ENCODE assay signal across 22 mouse cellular contexts in genomic region chr16:4614639-4615038, GRCm38 (mm10). TPM values are rescaled to one million over a fixed set of nuclear protein-coding genes. Genes with fewer than 3 reads are reported as not detected.
DNase-seq lines count a peak whose midpoint lies in the region; ATAC-seq and TF ChIP-seq lines count a peak whose summit lies in the region.
"Had no signal": no experiment of that assay in that cellular context is flagged by ENCODE, and none has a peak within 500 bp of the region (broad histone marks: within the 10 kb centered on the region; RNA-seq: fewer than 3 reads in every experiment).

No protein-coding gene starts in this region.

- H3K4me3 ChIP-seq in liver, adult 2 months (ENCODE audit: insufficient read depth, low read depth, low read length) = no peak overlapping the region
- no peak overlapping the region for H3K4me3 ChIP-seq in liver, postnatal 0 days (ENCODE audit: low read depth, low read length)
- H3K4me3 ChIP-seq in kidney, postnatal 0 days (replicated peaks; ENCODE audit: low read depth, low read length) = no peak overlapping the region
- H3K4me3 ChIP-seq: embryonic facial prominence, embryonic 10.5 days; heart, embryonic 13.5 days; limb, embryonic 13.5 days; liver, embryonic 15.5 days; neural tube, embryonic 15.5 days; stomach, embryonic 15.5 days had no signal

- no peak for TF ChIP-seq EP300 in liver, postnatal 0 days (IDR thresholded peaks at IDR 0.05; ENCODE audit: low read depth)

- WGBS in liver, adult 2 months = 46% methylated on average over 3 of the region's 3 CpGs
- 78% methylated on average over 3 of the region's 3 CpGs for whole genome bisulfite sequencing in liver, postnatal 0 days (ENCODE audit: insufficient replicate concordance)
- WGBS in kidney, postnatal 0 days = 86% methylated on average over 3 of the region's 3 CpGs

- no peak for TF ChIP-seq POLR2A in liver, adult 2 months (IDR thresholded peaks at IDR 0.05; ENCODE audit: extremely low read depth, insufficient read depth, low read length)

- H3K4me2 ChIP-seq in liver, postnatal 0 days (ENCODE audit: low read depth, low read length) = no peak overlapping the region
- no peak overlapping the region for H3K4me2 ChIP-seq in kidney, postnatal 0 days (ENCODE audit: low read length)
- H3K4me2 ChIP-seq: heart, embryonic 13.5 days; limb, embryonic 13.5 days; liver, embryonic 15.5 days; neural tube, embryonic 15.5 days; stomach, embryonic 15.5 days had no signal

- DNase-seq in liver, adult 2 months (ENCODE audit: extremely low read depth, low read depth, low spot score) = peak; percentile 78
- DNase-seq in liver, postnatal 0 days = no peak
- peak; percentile 85 to 92 for DNase-seq in kidney, adult 8-10 months
- no peak for DNase-seq in kidney, postnatal 0 days (ENCODE audit: low spot score)
- DNase-seq in yolk sac, embryonic 10.5 days (ENCODE audit: low spot score) = peak; percentile 56
- no peak for DNase-seq in embryo, embryonic 10.5 days (ENCODE audit: low spot score)
- DNase-seq in natural killer cell, adult 2 months (ENCODE audit: low spot score in 2 of 2) = no peak
- DNase-seq: adrenal gland, postnatal 25 days; cerebellum, adult 9-10 months; gastrocnemius, postnatal 25 days; heart, adult 18-20 months; heart, postnatal 14 days; lung, postnatal 4 days; thymus, postnatal 36 days had no signal

- no peak for TF ChIP-seq CTCF in liver, adult 2 months (IDR thresholded peaks at IDR 0.05; ENCODE audit: low read depth, low read length)
- TF ChIP-seq CTCF in liver, postnatal 0 days (IDR thresholded peaks at IDR 0.05; ENCODE audit: low read depth) = no peak
- TF ChIP-seq CTCF in kidney, postnatal 0 days (IDR thresholded peaks at IDR 0.05; ENCODE audit: low read depth) = no peak; the same call in 1 of the 2 replicates

- H3K9ac ChIP-seq in liver, adult 2 months (ENCODE audit: low read depth, low read length) = no peak overlapping the region
- no peak overlapping the region for H3K9ac ChIP-seq in liver, postnatal 0 days (replicated peaks)
- H3K9ac ChIP-seq in kidney, postnatal 0 days (ENCODE audit: low read depth, low read length) = no peak overlapping the region
- H3K9ac ChIP-seq: heart, embryonic 13.5 days; limb, embryonic 13.5 days; liver, embryonic 15.5 days; neural tube, embryonic 15.5 days; stomach, embryonic 15.5 days had no signal

- H3K79me2 ChIP-seq in liver, adult 2 months (ENCODE audit: control insufficient read depth, insufficient read depth, low read length) = no peaks in the 10 kb centered on the region

- H3K36me3 ChIP-seq in liver, adult 2 months (ENCODE audit: control insufficient read depth, insufficient read depth, low read length) = peaks cover 2% of the 10 kb centered on the region; the same call in 1 of the 2 replicates
- peaks cover 25% of the 10 kb centered on the region for H3K36me3 ChIP-seq in liver, postnatal 0 days (replicated peaks; ENCODE audit: insufficient read depth, low read length)
- peaks cover 45% of the 10 kb centered on the region for H3K36me3 ChIP-seq in kidney, postnatal 0 days (ENCODE audit: insufficient read depth, low read length)

- H3K9me3 ChIP-seq in liver, postnatal 0 days (ENCODE audit: low read length) = no peaks in the 10 kb centered on the region
- H3K9me3 ChIP-seq in kidney, postnatal 0 days (replicated peaks; ENCODE audit: low read length) = no peaks in the 10 kb centered on the region
- H3K9me3 ChIP-seq: embryonic facial prominence, embryonic 10.5 days; heart, embryonic 13.5 days; limb, embryonic 13.5 days; liver, embryonic 15.5 days; neural tube, embryonic 15.5 days; stomach, embryonic 15.5 days had no signal

- no peak overlapping the region for H3K27ac ChIP-seq in liver, adult 2 months (replicated peaks; ENCODE audit: insufficient read depth, low read depth, low read length)
- no peak overlapping the region for H3K27ac ChIP-seq in liver, postnatal 0 days (ENCODE audit: low read depth)
- H3K27ac ChIP-seq in kidney, postnatal 0 days = peak overlapping the region; percentile 44
- H3K27ac ChIP-seq: embryonic facial prominence, embryonic 10.5 days; heart, embryonic 13.5 days; limb, embryonic 13.5 days; liver, embryonic 15.5 days; neural tube, embryonic 15.5 days; stomach, embryonic 15.5 days had no signal

- H3K27me3 ChIP-seq in liver, adult 2 months (ENCODE audit: control insufficient read depth, insufficient read depth, low read length) = no peaks in the 10 kb centered on the region
- H3K27me3 ChIP-seq in liver, postnatal 0 days (ENCODE audit: insufficient read depth, low read length) = no peaks in the 10 kb centered on the region
- H3K27me3 ChIP-seq in kidney, postnatal 0 days (ENCODE audit: insufficient read depth, low read length) = no peaks in the 10 kb centered on the region
- H3K27me3 ChIP-seq: heart, embryonic 13.5 days; limb, embryonic 13.5 days; liver, embryonic 15.5 days; neural tube, embryonic 15.5 days; stomach, embryonic 15.5 days had no signal

- ATAC-seq in liver, postnatal 0 days = no peak
- peak; percentile 85 for ATAC-seq in kidney, postnatal 0 days (replicated peaks; ENCODE audit: low FRiP score, low read depth)
- ATAC-seq: activated CD4-positive, CD25-positive, alpha-beta regulatory T cell, adult 4 months; forebrain, embryonic 16.5 days had no signal

- peaks cover 5% of the 10 kb centered on the region; the same call in 1 of the 2 replicates for H3K4me1 ChIP-seq in liver, adult 2 months (ENCODE audit: control insufficient read depth, insufficient read depth, low read length)
- no peaks in the 10 kb centered on the region for H3K4me1 ChIP-seq in liver, postnatal 0 days (ENCODE audit: insufficient read depth)
- H3K4me1 ChIP-seq in kidney, postnatal 0 days (replicated peaks; ENCODE audit: insufficient read depth, low read length) = no peaks in the 10 kb centered on the region
- H3K4me1 ChIP-seq: embryonic facial prominence, embryonic 10.5 days; limb, embryonic 13.5 days; neural tube, embryonic 15.5 days; stomach, embryonic 15.5 days had no signal

RNA-seq across cellular contexts. Expression of gene Pam16, which starts 10.1 kb away (rescaled TPM):
- total RNA-seq in liver, adult 2 months (2014; rRNA removed) = 36.8 and 41.7 TPM in 2 replicates
- polyA plus RNA-seq in liver, adult 2 months (2012; rRNA removed) = 10.8 and 13.5 TPM in 2 replicates
- polyA plus RNA-seq in liver, postnatal 0 days (2015; fragmentation: Nextera tagmentation; extraction: Ambion mirVana) = 59.7 and 66.3 TPM in 2 replicates
- 105 and 106 TPM in 2 replicates for polyA plus RNA-seq in kidney, postnatal 0 days (2015; fragmentation: Nextera tagmentation; extraction: Ambion mirVana)

RNA-seq across cellular contexts. Expression of gene Glis2, which starts 20.1 kb away (rescaled TPM):
- total RNA-seq in liver, adult 2 months (2014; rRNA removed) = 0.47 and 0.55 TPM in 2 replicates
- polyA plus RNA-seq in liver, adult 2 months (2012; rRNA removed) = 1.7 and 2.5 TPM in 2 replicates
- polyA plus RNA-seq in liver, postnatal 0 days (2015; fragmentation: Nextera tagmentation; extraction: Ambion mirVana) = 1.7 and 1.9 TPM in 2 replicates
- 74.6 and 78.8 TPM in 2 replicates for polyA plus RNA-seq in kidney, postnatal 0 days (2015; fragmentation: Nextera tagmentation; extraction: Ambion mirVana)

RNA-seq across cellular contexts. Expression of gene Vasn, which starts 25.1 kb away (rescaled TPM):
- total RNA-seq in liver, adult 2 months (2014; rRNA removed) = 4.0 and 5.1 TPM in 2 replicates
- polyA plus RNA-seq in liver, adult 2 months (2012; rRNA removed) = 12.6 and 18.0 TPM in 2 replicates
- polyA plus RNA-seq in liver, postnatal 0 days (2015; fragmentation: Nextera tagmentation; extraction: Ambion mirVana) = 1.6 and 1.9 TPM in 2 replicates
- polyA plus RNA-seq in kidney, postnatal 0 days (2015; fragmentation: Nextera tagmentation; extraction: Ambion mirVana) = 20.4 and 21.1 TPM in 2 replicates

RNA-seq across cellular contexts. Expression of gene Dnaja3, which starts 25.1 kb away (rescaled TPM):
- 76.3 and 81.0 TPM in 2 replicates for total RNA-seq in liver, adult 2 months (2014; rRNA removed)
- polyA plus RNA-seq in liver, adult 2 months (2012; rRNA removed) = 37.7 and 43.1 TPM in 2 replicates
- 66.0 and 70.5 TPM in 2 replicates for polyA plus RNA-seq in liver, postnatal 0 days (2015; fragmentation: Nextera tagmentation; extraction: Ambion mirVana)
- 87.8 and 89.3 TPM in 2 replicates for polyA plus RNA-seq in kidney, postnatal 0 days (2015; fragmentation: Nextera tagmentation; extraction: Ambion mirVana)

RNA-seq across cellular contexts. Expression of gene Tfap4, which starts 55.0 kb away (rescaled TPM):
- total RNA-seq in liver, adult 2 months (2014; rRNA removed) = 3.2 and 3.8 TPM in 2 replicates
- 2.5 and 2.8 TPM in 2 replicates for polyA plus RNA-seq in liver, adult 2 months (2012; rRNA removed)
- polyA plus RNA-seq in liver, postnatal 0 days (2015; fragmentation: Nextera tagmentation; extraction: Ambion mirVana) = 3.9 and 5.6 TPM in 2 replicates
- polyA plus RNA-seq in kidney, postnatal 0 days (2015; fragmentation: Nextera tagmentation; extraction: Ambion mirVana) = 17.2 and 19.6 TPM in 2 replicates

Comparison
In these comparisons a context has a peak if more than half of its experiments do, and no peak if none do; other contexts are left out.
1. DNase-seq: peak in liver, adult 2 months (single experiment), kidney, adult 8-10 months (2 of 2) and yolk sac, embryonic 10.5 days (single experiment); none in liver, postnatal 0 days (single experiment), kidney, postnatal 0 days (single experiment), embryo, embryonic 10.5 days (single experiment) and natural killer cell, adult 2 months (0 of 2).
2. RNA of gene Glis2, which starts 20.1 kb away (polyA plus RNA-seq): 74.6 to 78.8 TPM in kidney, postnatal 0 days; 1.7 to 2.5 TPM in liver, adult 2 months and 1.7 to 1.9 TPM in liver, postnatal 0 days; every median in the first group is over 10 times any median in the second.